Mouse (Mus musculus) embryo, embryonic 11.5 days (tissue): ENCODE data around the gene Gfy.

ENCODE experiments used
- DNase-seq: peaks from one replicate; pipeline ENCODE4 v3.0.0-alpha.2; 2012; ENCODE audit warnings: low read depth, low spot score

Gfy gene

DNA sequence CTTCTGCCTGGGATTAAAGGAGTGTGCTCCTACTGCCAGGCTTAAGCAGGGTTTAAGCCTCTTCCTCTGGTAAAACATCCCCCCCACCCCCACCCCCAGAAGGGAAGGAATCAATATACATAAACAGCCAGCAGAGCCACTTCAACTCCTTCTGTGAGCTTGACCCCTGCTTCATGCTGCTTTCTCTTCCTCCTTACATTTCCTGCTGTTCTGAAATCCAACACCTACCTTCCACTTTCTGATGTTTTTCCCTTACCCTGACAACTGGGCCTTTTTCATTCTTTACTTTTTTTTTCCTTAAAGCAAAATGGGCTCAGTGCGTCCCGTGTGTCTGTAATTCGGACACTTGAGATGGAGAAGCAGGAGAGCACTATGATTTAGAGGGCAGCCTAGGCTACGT lies 29.0 kb downstream of the Gfy start:
- DNase-seq = no peak

DNA sequence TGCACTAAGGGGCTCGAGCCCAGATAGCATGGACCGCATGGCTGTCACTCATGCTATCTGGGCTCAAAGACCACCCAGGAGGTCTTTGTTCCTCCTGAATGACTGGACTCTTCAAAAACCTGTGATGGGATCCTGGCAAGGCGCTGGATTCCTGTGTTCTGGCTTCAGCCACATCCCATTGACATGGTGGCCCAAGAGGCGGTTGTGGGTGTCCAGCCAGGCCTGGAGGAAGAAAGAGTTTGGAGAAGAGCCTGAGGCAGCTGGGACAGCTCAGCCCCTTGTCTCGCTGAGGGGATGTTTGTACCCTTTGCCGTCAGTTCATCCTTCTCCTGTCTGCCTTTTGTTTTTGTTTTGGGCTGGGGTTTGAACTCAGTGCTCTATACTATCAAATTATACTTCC lies 29.8 kb downstream of the Gfy start:
- no peak for DNase-seq

DNA sequence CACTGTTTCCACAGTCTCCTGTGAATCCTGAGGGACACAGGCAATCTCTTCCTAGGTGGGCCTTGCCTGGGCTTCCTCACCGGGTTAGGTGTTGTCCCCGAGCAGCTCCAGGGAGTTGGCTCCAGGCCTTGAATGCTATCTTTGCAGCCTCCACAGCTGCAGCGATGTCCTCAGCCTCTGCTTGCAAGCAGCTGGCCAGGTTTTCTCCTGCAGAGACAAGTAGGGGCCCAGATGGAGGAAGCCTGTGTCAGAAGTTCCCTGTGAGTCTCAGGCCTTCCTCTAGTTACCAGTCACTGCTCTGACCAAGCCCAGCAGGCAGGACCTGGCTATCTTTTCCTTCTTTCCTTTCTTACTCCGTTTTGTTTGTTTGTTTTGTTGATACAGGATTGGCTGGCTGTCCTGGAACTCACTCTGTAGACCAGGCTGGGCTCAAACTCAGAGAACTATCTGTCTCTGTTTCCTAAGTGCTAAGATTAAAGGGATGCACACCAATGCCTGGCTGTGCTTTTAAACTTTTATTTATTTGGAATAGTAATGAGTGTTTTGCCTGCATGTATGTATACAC lies 30.8 kb downstream of the Gfy start:
- no peak for DNase-seq

DNA sequence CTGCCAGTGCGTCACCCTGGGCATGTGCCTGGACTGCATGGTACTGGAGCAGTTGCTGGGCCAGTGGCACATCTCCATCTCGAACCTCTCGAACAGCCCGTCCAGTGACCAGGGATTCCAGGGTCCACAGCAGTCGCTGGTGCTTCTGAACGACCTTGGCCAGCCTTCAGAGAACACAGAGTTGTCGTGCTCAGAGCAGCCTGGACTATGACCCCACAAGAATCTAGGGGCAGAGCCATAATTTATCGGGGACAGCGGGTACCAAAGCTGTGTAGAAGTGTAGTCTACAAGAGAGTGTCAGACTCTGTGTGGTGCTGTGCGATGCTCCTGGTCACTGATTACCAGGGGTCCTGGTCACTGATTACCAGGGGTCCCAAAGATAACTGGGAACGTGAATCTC lies 31.5 kb downstream of the Gfy start:
- no peak for DNase-seq

DNA sequence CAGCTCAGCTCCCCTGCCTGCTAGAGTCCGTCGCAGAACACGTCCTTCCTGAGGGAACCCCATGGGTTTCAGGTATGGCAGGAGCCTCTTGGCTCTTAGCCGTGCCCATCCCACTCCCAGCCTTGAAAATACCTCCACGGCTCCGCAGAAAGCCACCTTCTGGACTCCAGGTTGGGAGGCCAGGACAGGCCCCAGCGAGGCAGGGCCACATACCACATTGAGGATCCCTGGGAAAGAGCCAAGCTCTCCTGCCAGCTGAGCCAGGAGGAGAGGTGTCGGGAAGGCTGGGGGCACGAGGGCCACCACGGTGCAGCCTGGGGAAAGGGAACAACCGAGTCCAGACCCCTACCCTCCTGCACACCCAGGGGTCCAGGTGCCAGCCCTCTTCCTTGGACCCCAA lies 32.1 kb downstream of the Gfy start:
- DNase-seq = no peak

DNA sequence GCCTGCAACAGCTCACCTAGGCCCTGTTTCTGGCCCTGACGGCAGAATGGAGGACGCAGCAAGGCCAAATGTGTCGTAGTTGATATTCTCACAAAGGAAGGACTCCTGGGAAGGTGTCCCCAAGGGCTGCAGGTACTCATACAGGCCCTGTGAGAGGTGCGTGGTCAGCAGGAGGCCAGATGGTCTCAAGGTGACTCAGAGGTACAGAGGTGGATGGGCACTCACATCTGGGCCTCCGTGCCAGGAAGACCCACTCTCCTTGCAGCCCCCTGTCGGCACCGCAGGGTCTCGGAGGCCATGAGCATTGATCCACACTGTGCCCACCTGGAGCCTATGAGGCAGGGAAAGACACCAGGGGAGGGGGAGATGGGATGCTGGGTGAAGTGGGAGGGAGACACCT lies 33.9 kb downstream of the Gfy start:
- no peak for DNase-seq

DNA sequence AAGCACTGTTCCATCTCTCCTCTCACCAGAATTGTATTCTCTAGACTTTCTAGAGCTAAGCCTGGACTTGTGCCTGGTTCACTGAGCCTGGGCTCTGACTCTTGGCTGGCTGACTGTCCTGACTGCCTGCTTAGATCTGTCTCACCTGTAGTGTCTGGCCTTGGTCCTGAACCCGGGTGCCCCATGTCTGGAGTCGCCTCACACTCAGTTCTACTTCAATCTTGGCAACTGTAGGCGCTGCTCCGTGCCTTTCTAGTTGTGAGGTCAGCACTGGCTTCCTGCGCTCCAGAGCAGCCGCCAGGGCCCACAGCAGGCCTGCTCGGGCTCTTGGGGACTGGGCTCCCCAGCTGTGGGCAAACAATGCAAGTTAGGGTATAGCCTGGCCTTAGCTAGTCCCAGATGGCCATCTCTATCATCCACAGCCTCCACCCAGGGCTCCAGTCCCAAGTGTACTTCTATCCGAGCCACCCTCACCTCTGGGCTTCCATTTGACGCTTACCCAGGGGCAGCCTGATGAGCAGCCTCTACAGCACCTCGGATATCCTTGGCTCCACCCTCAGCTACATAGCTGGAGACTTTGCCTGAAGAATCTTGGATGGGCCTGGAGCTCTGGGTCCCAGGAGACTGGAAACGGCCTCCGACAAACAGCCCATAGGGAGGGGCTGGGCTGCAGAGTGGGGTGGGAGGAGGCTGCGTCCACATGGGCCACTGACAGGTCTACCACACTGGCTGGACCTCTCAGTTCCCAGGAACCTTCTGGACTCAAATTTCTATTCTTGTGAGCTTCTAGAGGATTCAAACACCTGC lies 34.8 kb downstream of the Gfy start:
- no peak for DNase-seq

DNA sequence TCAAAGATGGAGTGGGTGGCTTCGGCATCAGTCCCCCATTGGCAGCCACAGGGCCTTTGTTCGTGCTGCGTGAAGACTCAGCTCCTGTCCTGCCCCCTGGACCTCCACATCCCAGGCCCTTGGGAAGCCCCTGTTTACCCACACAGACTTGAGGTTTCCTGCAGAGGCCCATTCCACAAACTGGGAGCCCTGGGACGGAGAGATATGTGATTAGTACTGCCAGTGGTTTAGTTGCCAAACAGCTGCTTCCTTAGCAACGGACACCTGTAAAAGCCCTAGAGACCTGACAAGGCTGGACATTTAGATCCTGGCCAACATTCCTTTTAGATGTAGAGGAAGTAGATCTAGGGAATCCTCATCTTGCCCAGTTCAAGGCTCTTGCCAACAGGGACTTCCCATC lies 37.5 kb downstream of the Gfy start:
- DNase-seq = no peak

DNA sequence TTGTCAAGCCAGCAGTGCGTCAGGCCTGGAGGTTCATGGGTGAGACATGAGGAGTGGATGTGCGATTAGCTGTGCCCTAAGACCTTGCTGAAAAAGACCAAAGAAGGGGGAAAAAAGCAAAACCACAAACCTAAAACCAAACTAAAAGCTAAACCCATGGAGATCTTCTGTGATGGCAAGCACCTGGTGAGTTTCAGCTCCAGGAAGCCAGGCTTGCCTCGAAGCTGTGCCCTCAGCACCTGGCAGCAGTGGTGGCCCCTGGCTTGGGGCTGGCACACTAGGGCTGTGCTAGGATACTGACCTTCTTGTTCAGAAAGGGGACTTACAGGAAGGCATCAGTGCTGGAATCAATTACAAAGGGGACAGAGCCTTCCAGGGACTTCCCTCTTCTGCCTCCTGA lies 38.0 kb downstream of the Gfy start:
- DNase-seq = no peak

DNA sequence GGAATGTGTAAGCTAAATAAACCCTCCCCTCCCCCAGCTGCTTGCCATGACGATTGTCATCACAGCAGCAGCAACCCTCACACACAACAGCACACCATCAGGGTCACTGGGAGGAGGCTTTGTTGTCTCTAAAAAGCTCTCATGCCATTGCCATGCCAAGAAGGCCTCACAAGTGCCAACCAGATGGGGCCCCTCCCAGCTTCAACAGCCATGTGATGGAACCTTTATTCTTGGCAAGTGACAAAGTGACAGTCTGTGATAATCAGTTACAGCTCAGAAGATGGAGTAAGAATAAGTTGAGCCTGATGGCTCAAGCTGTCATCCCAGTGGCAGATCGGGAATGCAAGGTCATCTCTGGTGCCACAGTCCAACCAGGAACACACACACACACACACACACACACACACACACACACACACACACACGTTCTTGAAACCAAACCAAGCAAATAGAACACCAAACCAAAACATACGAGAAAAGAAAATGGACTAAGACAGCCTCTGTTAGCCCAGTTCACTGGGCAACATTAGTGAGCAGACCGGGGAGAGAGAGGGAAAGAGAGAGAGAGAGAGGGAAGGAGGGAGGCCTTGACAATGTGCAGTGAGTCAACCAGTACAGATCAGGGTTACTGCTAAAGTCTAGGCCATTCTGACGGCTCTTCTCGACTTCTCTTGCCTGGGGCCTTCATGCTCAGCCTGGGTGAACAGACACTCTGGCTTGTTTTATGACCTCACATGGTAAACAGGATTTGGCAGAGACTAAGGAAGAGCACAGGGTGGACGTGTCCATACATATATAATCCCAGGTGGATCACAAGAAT lies 39.3 kb downstream of the Gfy start:
- DNase-seq = no peak

DNA sequence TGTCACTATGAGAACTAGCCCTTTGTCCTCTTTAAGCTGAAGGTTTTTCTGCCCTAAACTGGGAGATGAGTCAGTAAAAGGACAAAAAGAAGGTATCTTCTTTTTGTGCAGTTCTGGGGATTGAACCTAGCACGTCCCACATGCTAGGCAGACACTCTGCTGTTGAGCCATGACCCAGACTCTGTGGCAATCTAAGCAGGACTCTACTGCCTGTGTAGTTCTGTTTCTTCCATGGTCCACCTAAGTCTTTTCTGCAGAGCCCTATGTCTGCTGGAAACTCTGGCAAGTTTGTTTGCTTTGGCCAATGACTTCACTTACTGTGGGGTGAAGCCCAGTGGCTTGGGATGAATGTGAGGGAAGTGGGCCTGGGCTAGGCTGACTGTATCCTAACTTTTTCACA lies 41.0 kb downstream of the Gfy start:
- DNase-seq = no peak

DNA sequence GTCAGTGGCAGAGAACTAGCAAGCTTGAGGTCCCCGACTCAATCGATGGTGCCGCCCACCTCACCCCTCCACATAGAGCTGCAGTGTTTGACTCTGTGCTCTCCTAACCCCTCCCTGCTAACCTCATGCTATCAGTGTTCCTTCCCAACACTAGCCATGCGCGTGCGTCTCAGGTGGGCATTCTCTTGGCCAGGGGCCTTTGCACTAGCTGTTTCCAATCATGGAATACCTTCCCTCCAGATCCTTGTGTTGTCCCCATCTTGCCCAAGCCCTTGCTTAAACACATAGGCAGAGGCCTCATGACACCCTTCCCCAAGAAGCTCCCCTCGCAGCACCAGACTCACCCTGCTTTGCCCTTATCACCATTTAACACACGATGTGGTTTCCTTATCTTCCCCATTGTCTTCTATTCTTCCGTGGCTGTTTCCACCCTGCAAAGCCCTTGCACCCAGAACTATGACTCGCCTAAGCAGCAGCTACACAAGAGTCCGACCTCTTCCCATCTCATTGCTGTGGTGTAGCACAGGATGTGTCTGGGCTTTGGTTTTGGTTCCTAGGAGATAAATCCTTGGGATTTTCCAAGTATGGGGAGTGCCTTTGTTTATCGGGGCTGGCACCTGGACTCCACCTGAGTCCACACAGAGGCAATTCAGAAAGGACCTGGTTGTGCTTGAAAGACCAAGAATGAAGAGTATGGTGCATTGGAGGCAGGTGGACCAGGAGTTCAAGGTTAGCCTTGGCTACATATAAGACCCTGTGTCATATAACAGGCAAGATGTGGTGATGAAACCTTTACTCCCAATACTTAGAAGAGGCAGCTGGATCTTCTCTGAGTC lies 42.0 kb downstream of the Gfy start:
- no peak for DNase-seq

DNA sequence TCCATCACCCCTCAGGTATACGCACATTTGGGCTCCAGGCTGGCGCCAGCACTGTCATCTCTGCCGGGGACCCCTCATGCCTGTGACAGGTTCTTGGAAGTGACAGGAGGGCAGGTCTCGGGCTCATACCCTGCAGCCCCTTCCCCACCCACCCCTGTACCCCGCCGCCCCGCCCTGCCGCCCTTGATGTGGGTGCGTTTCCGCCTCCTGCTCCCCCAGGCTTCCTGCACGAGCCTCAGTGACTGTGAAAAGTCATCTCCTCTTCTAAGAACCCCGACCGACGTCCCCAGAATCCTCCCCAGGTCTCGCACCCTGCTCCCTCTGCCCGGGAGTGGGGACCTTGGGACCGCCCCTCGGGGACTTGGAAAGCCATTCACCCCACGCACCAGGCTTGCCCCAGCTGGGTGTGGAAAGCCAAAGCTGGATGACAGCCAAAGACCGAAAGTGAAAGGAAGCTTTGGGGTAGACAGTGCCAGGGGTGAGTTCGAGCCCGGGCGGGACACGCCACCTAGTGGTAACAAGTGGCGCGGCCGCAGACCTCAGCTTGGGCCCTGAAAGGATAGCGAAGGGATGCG lies 43.3 kb downstream of the Gfy start, which contains the start of the genes Gm45713 and Flt3l:
Gm45713 (minus strand) TSS at position 239 of the 575 bp plus-strand sequence.
Flt3l (minus strand) TSS at position 440 of the 575 bp plus-strand sequence.
- DNase-seq = peak; percentile 73

DNA sequence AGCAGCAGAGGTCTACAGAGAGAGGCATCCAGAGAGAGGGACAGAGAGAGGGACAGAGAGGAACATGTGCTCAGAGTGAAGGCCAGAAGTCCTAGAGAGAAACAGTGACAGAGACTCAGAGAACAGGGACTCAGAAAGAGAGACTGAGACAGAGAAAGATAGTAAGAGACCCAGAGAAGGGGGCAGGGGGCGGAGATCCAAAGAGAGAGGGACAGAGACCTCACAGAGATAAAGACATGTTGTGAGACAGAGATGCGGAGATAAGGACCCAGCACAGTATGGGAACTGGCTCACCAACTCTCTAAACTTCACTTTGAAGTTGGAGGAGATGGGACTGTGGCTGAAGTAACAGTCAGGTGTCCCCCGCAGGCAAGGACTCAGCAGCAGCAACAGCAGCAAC lies 44.0 kb downstream of the Gfy start:
- DNase-seq = no peak

DNA sequence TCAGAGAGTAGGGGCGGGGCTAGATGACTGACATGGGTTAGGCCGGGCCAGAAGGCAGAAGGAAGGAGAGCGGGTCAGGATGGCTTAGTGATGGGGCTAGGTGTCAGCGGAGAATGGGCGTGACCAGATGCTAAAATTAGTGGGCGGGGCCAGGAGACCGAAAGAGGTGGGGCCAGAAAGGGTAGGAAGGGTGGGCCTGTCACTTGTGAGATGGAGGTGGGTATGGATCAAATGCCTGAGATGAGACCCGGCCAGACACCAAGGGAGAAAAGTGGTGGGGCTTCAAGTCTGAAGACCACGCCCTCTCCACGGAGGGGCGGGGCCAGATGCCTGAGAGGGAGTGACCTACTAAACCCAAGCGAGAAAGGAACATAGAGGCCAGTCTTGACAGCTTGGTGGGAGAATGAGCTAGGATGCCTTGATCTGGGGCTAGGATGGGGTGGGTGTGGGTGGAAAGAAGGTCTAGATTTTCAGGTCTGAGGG lies 44.8 kb downstream of the Gfy start:
- DNase-seq = no peak

DNA sequence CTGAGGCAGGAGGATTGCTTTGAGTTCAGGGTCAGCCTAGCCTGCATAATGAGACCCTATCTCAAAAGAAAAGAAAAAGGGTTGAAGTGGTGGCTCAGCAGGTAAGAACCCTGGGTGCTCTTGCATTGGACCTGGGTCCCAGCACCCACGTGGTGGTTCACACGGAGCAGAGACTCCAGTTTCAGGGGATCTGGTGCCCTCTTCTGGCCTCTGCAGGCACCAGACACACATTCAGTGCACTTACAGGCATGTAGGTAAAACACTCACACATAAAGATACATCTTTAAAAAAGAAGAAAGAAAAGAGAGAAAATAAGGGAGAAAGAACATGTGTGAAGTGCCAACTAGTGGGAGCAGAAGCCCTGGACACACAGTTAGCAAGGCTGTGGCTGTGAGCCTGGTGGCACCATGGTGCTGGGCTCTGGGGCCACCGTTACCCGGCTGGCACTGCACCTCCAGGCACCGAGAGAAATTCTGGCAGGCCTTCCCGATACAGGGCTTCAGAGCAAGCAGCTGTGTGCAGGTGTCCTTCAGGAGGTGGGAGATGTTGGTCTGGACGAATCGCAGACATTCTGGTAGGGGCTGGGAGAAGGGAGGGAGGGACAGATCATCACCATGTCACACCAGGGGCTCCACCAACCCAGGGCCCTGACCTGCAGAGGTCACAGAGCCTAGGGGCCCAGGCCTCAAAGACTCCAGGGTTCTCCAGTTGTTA lies 45.8 kb downstream of the Gfy start:
- DNase-seq = no peak

DNA sequence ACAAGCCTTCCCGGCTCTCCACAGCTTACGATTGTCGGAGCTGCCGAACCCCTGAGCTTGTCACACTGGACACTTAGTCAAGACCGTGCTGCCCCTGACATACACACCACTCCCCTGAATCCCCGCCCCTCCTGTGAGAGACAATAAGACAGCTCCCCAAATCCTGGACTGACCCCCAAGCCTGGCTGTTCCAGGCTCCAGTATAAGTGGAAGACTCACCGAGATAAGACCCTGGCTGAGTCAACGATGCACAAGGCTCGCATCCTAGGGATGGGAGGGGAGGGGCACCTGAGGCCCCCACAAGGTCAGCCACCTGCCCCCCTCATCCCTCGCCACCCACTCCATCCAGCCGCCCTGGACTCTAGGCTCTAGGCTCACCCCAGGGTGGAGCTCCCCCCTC lies 47.5 kb downstream of the Gfy start:
- DNase-seq = no peak

DNA sequence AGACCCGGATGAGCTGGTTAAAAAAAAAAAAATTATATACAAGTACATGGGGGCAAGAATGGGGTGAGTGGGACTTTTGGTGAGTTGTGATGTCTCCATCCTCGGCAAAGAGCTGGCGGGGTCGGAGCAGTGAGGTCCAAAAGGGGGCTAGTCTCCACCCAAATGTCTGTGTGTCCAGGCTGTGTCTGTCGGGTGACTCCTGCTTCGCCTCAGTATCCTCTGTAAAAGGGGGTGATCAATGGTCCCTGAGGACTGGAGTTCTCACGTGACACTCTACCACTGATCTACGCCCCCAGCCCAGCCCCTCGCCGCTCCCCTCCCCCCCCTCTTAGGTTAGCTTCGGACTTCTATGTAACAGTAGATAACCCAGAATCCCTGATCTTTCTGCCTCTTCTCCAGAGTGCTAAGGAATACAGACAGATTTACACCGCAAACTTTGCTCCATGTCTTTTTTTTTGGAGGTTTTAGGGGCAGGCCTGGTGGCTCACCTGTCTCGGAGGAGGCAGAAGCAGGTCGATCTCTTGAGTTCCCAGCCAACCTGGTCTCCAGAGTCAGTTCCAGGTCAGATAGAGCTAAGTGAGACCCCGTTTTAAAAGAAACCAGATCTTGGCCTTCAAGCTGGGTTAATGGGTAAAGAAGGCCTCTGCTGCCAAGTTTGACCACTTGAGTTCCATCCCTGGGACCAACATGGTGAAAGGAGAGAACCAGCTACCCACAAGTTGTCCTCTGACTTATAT lies 49.4 kb downstream of the Gfy start:
- DNase-seq = no peak

DNA sequence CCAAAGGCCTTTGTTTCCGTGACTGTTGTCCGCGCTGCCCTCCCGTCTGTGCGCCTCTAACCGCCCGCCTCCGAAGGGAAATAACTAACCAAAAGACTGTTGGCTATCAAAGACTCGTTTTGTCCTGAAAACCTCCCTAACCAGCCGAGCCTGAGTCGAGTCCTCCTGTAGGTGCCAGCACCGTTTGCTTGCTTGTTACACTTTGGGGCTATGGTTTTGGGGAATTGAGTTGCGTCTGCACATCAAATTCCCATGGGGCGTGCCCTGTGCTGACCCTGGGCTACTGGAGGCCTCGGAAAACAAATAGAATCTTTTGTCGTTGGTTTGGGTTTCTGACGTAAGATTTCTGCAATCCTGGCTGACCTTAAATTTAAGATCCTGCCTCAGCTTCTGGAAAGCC lies 50.1 kb downstream of the Gfy start:
- peak; percentile 50 for DNase-seq
